In genomic region chr6:41914883-41915282, GRCm38 (mm10) we compare ENCODE assay signal across 43 mouse cellular contexts. TPM values are rescaled to one million over a fixed set of nuclear protein-coding genes. Genes with fewer than 3 reads are reported as not detected.
"Had no signal": no experiment of that assay in that cellular context is flagged by ENCODE, and none has a peak within 500 bp of the region (broad histone marks: within the 10 kb centered on the region; RNA-seq: fewer than 3 reads in every experiment).

No protein-coding gene starts in this region.

- H3K27me3 ChIP-seq: heart, embryonic 12.5 days; hindbrain, embryonic 12.5 days; intestine, embryonic 15.5 days; limb, embryonic 13.5 days; limb, embryonic 15.5 days; liver, embryonic 12.5 days had no signal

- H3K27ac ChIP-seq: gastrocnemius, adult 2 months; heart, embryonic 10.5 days; hindbrain, embryonic 10.5 days; hindbrain, embryonic 12.5 days; hindbrain, embryonic 14.5 days; intestine, embryonic 15.5 days; layer of hippocampus, adult 2 months; limb, embryonic 13.5 days; limb, embryonic 15.5 days; liver, embryonic 12.5 days; liver, embryonic 14.5 days had no signal

- H3K4me3 ChIP-seq: gastrocnemius, adult 2 months; heart, embryonic 10.5 days; heart, embryonic 12.5 days; hindbrain, embryonic 10.5 days; hindbrain, embryonic 12.5 days; intestine, embryonic 15.5 days; layer of hippocampus, adult 2 months; limb, embryonic 13.5 days; limb, embryonic 15.5 days; liver, embryonic 12.5 days had no signal

- H3K4me1 ChIP-seq: heart, embryonic 10.5 days; heart, embryonic 12.5 days; hindbrain, embryonic 10.5 days; hindbrain, embryonic 12.5 days; intestine, embryonic 15.5 days; limb, embryonic 13.5 days; limb, embryonic 15.5 days; liver, embryonic 12.5 days had no signal

- H3K36me3 ChIP-seq: heart, embryonic 10.5 days; heart, embryonic 12.5 days; hindbrain, embryonic 10.5 days; hindbrain, embryonic 12.5 days; intestine, embryonic 15.5 days; limb, embryonic 13.5 days; limb, embryonic 15.5 days; liver, embryonic 12.5 days had no signal

- DNase-seq: gastrocnemius, adult 2 months; gastrocnemius, postnatal 10 days; gastrocnemius, postnatal 25 days; heart, adult 18-20 months; heart, postnatal 10 days; heart, postnatal 4 days; kidney, adult 18-20 months; kidney, adult 8-10 months; kidney, postnatal 10 days; kidney, postnatal 25 days; kidney, postnatal 4 days; layer of hippocampus, adult 9-11 months; layer of hippocampus, postnatal 36 days; left cerebral cortex, postnatal 4 days had no signal

RNA-seq across cellular contexts. Expression of gene Sval1, which starts 36.5 kb away (rescaled TPM):
- total RNA-seq: gastrocnemius, adult 2 months; gastrocnemius, postnatal 10 days; gastrocnemius, postnatal 25 days; gastrocnemius, postnatal 4 days; granulocyte monocyte progenitor cell, adult 5-6 weeks; heart, adult 18-20 months; heart, adult 8-10 months; heart, postnatal 10 days; heart, postnatal 25 days; heart, postnatal 4 days; layer of hippocampus, adult 2 months; layer of hippocampus, postnatal 14 days; layer of hippocampus, postnatal 36 days; left cerebral cortex, adult 18-20 months; left cerebral cortex, adult 8-10 months; left cerebral cortex, postnatal 10 days; left cerebral cortex, postnatal 25 days; left cerebral cortex, postnatal 4 days; liver, adult 2 months had no signal
- polyA plus RNA-seq: heart, embryonic 10.5 days; heart, embryonic 12.5 days; heart, embryonic 14.5 days; heart, embryonic 16.5 days; hindbrain, embryonic 10.5 days; hindbrain, embryonic 12.5 days; hindbrain, embryonic 14.5 days; hindbrain, embryonic 16.5 days; inflammation-experienced regulatory T-cells, adult 6 months; kidney, embryonic 14.5 days; kidney, embryonic 16.5 days; limb, embryonic 11.5 days; limb, embryonic 13.5 days; limb, embryonic 15.5 days; liver, adult 2 months; liver, embryonic 12.5 days; liver, embryonic 14.5 days had no signal

RNA-seq across cellular contexts. Expression of gene Sval3, which starts 53.1 kb away (rescaled TPM):
- total RNA-seq: gastrocnemius, adult 2 months; gastrocnemius, postnatal 10 days; gastrocnemius, postnatal 25 days; gastrocnemius, postnatal 4 days; granulocyte monocyte progenitor cell, adult 5-6 weeks; heart, adult 18-20 months; heart, adult 8-10 months; heart, postnatal 10 days; heart, postnatal 25 days; heart, postnatal 4 days; layer of hippocampus, adult 2 months; layer of hippocampus, postnatal 14 days; layer of hippocampus, postnatal 36 days; left cerebral cortex, adult 18-20 months; left cerebral cortex, adult 8-10 months; left cerebral cortex, postnatal 10 days; left cerebral cortex, postnatal 25 days; left cerebral cortex, postnatal 4 days; liver, adult 2 months had no signal
- polyA plus RNA-seq: heart, embryonic 10.5 days; heart, embryonic 12.5 days; heart, embryonic 14.5 days; heart, embryonic 16.5 days; hindbrain, embryonic 10.5 days; hindbrain, embryonic 12.5 days; hindbrain, embryonic 14.5 days; hindbrain, embryonic 16.5 days; inflammation-experienced regulatory T-cells, adult 6 months; intestine, embryonic 15.5 days; intestine, postnatal 0 days; kidney, embryonic 14.5 days; kidney, embryonic 16.5 days; limb, embryonic 11.5 days; limb, embryonic 13.5 days; limb, embryonic 15.5 days; liver, adult 2 months; liver, embryonic 12.5 days; liver, embryonic 14.5 days had no signal
